Mouse (Mus musculus) G1E (cell line): Measurements from ENCODE around the gene Hepacam.

ENCODE experiments used
- CTCF ChIP-seq: IDR thresholded peaks from 2 replicates; pipeline ENCODE4 v1.5.1; 2012; ENCODE audit warnings: low read depth, low read length, inconsistent platforms, mixed read lengths
- GATA1 ChIP-seq: IDR thresholded peaks from 2 replicates; pipeline ENCODE4 v1.6.1; 2012; ENCODE audit warnings: borderline replicate concordance, low read length, inconsistent platforms, mixed read lengths
- POLR2AphosphoS5 ChIP-seq: IDR thresholded peaks from 2 replicates; pipeline ENCODE4 v1.6.1; 2012; ENCODE audit warnings: low read depth, low read length, inconsistent platforms; ENCODE audit not compliant: insufficient replicate concordance

GRCm38 (mm10) chr9:37363551-37363950 is 3.6 kb upstream of the Hepacam start:
- TF ChIP-seq CTCF (no peak), POLR2AphosphoS5 (no peak), GATA1 (no peak)
